In genomic region chr16:34331630-34332029, GRCm38 (mm10) we compare ENCODE assay signal across 13 mouse cellular contexts.
A peak's percentile ranks its signal among the peaks of the same experiment; 100 is the strongest.
DNase-seq lines count a peak whose midpoint lies in the region; ATAC-seq and TF ChIP-seq lines count a peak whose summit lies in the region.
"Had no signal": no experiment of that assay in that cellular context is flagged by ENCODE, and none has a peak within 500 bp of the region (broad histone marks: within the 10 kb centered on the region; RNA-seq: fewer than 3 reads in every experiment).

No protein-coding gene starts in this region.

- no peaks in the 10 kb centered on the region for H3K36me3 ChIP-seq in lung, embryonic 14.5 days (ENCODE audit: insufficient read depth)
- H3K36me3 ChIP-seq in stomach, embryonic 16.5 days (ENCODE audit: control insufficient read depth, insufficient read depth, low read length): no peaks in the 10 kb centered on the region

- no peaks in the 10 kb centered on the region for H3K27me3 ChIP-seq in lung, embryonic 14.5 days (ENCODE audit: insufficient read depth, low read length)
- no peaks in the 10 kb centered on the region for H3K27me3 ChIP-seq in stomach, embryonic 16.5 days (ENCODE audit: control insufficient read depth, insufficient read depth, low read length)

- intact Hi-C loops in heart, postnatal 36 days (cut with DNase I): no loop called here

- H3K9me3 ChIP-seq in lung, embryonic 14.5 days (ENCODE audit: low read depth, low read length): no peaks in the 10 kb centered on the region
- no peaks in the 10 kb centered on the region for H3K9me3 ChIP-seq in stomach, embryonic 16.5 days (replicated peaks; ENCODE audit: control insufficient read depth, low read length)

- peak; percentile 63 for ATAC-seq in lung, embryonic 14.5 days (ENCODE audit: insufficient read depth)
- ATAC-seq in stomach, embryonic 16.5 days (ENCODE audit: insufficient read depth, low FRiP score): peak; percentile 34; the same call in 1 of the 2 replicates
- ATAC-seq in frontal cortex, adult (ENCODE audit: low TSS enrichment): no peak

- peak overlapping the region; percentile 24; the same call in 1 of the 2 replicates for H3K27ac ChIP-seq in lung, embryonic 14.5 days (ENCODE audit: low read depth)
- H3K27ac ChIP-seq in stomach, embryonic 16.5 days (ENCODE audit: low read length): no peak overlapping the region
- H3K27ac ChIP-seq: liver, embryonic 14.5 days had no signal

- no peaks in the 10 kb centered on the region for H3K4me1 ChIP-seq in lung, embryonic 14.5 days (ENCODE audit: insufficient read depth)
- peaks cover 3% of the 10 kb centered on the region; the same call in 1 of the 2 replicates for H3K4me1 ChIP-seq in stomach, embryonic 16.5 days (ENCODE audit: control insufficient read depth, insufficient read depth, low read length)

- H3K4me3 ChIP-seq in lung, embryonic 14.5 days (ENCODE audit: low read depth, low read length): no peak overlapping the region
- H3K4me3 ChIP-seq in stomach, embryonic 16.5 days (replicated peaks; ENCODE audit: low read length): no peak overlapping the region

- H3K9ac ChIP-seq in lung, embryonic 14.5 days: no peak overlapping the region
- H3K9ac ChIP-seq in stomach, embryonic 16.5 days (ENCODE audit: low read length): no peak overlapping the region
- H3K9ac ChIP-seq: liver, embryonic 14.5 days had no signal

- H3K4me2 ChIP-seq in lung, embryonic 14.5 days: no peak overlapping the region
- H3K4me2 ChIP-seq in stomach, embryonic 16.5 days (ENCODE audit: low read depth, low read length): no peak overlapping the region

- WGBS in lung, embryonic 14.5 days: 32% methylated on average over 5 of the region's 5 CpGs
- WGBS in stomach, embryonic 16.5 days: 59% methylated on average over 5 of the region's 5 CpGs

- DNase-seq in lung, embryonic 14.5 days: peak; percentile 52
- DNase-seq in lung, postnatal 14 days: no peak
- DNase-seq in heart, adult 18-20 months: peak; percentile 56 to 81
- DNase-seq in heart, postnatal 36 days: peak; percentile 26 to 39
- DNase-seq in adrenal gland, adult 8-10 months: no peak
- DNase-seq: adrenal gland, postnatal 14 days; cerebellum, postnatal 10 days; gastrocnemius, postnatal 36 days; kidney, adult 9 months; right cerebral cortex, adult 18-20 months had no signal

- TF ChIP-seq CTCF in lung, embryonic 14.5 days (IDR thresholded peaks at IDR 0.05; ENCODE audit: low read depth): no peak

Comparison
In these comparisons a context has a peak if more than half of its experiments do, and no peak if none do; other contexts are left out.
1. DNase-seq: peak in lung, embryonic 14.5 days (single experiment), heart, adult 18-20 months (2 of 2) and heart, postnatal 36 days (2 of 2); none in lung, postnatal 14 days (single experiment) and adrenal gland, adult 8-10 months (single experiment).